Mouse (Mus musculus) kidney, postnatal 4 days (tissue): ENCODE measurements around the gene Iqcd.

Experiments used
- DNase-seq, 2 experiments: peaks; one replicate each; pipeline ENCODE4 v3.0.0; 2021; ENCODE audit warnings: mixed read lengths in 2 of 2

The Iqcd gene

DNA sequence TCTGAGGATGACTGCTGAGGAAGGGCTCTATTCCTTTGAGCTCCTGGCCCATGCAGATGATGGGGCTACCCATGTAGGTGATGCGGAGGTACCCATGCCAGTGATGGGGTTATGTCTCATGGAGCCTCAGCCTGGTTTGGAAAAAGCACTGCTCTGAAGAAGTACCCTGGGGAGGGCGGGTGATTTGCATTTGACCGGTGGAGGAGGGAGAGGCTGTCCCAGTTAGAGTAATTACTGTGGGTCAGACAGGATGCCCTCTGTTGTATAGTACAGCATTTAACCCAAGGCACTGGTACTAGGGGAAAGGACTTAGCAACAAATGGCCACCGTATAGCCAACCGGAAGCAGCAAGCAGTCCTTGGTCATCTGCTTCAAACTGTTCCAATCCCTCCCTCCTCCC, 46.0 kb downstream of the Iqcd start:
- DNase-seq, result no peak

DNA sequence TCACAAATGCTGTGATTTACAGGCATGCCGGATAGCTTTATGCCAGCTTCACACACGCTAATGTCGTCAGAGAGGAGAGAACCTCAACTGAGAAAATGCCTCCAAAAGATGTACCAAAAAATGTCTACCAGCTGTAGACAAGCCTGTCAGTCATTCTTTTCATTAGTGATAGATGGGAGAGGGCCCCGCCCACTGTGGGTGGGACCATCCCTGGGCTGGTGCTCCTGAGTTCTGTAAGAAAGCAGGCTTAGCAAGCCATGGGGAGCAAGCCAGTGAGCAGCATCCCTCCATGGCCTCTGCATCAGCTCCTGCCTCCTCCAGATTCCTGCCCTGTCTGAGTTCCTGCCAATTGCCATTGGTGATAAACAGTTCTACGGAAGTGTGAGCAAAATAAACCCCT, 46.8 kb downstream of the Iqcd start:
- DNase-seq, result no peak

DNA sequence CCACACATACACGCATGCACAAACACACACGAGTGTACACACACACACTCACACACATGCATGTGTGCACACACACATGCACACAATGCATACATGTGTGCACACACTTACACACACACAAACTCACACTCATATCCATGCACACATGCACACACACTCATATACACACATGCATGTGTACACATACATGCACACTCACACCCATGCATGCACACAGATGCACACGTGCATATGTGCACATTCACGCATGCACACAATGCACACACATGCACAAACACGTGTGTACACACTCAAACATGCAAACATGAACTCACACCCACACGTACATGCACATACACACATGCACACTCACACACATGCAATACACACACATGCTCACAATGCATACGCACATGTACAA, 51.3 kb downstream of the Iqcd start:
- DNase-seq, result no peak

DNA sequence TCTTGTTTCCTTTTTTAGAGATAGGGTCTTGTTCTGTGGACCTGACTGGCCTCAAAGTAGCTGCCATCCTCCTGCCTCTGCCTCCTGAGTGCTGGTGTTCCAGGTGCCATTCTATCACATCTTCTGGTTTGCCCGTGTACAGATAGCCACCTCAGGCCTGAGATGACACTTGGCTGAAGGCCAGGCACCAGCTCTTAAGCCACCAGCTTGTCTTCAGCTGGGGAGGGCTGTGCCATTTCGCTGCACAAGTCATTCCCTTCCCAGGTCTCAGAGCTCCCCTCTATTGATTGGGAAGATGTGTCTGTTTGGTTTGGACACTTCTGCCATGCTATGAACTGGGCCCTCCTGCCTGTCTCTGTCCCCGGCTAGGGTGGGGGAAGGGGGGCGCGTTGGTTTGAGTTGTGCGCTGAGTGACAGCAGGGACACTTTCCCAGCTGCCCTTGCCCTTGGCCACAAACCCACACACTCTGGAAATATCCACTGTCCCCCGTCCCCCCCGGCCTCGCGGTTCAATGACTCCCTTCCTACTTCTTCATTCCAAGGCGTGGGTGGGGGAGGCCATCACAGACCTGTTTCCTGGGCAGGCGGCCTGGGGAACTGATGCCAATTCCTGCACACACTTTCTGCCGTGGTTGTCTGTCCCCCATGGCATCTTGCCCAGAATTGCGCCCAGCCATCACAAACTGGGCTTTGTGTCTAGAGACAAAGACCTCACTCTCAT, 54.7 kb downstream of the Iqcd start:
- peak; percentile 42 to 59 for DNase-seq

DNA sequence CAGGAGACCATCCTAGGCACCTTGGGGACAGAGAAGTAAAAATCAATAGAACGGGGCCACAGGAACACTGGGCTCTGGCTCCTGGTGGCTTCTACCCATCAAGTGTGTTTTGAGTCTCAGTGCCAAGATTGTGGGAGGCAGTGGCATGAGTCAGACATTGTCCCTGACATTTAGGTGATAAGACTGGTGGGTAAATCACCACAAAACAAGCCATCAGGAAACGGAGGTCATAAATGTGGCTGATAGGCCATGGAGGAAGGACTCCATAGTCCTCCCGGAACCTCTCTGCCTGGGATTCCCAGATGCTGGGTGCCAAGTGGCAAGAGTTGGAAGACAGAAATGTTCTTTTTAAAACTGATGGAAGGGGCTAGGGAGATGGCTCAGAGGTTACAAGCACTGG, 55.4 kb downstream of the Iqcd start:
- no peak for DNase-seq

DNA sequence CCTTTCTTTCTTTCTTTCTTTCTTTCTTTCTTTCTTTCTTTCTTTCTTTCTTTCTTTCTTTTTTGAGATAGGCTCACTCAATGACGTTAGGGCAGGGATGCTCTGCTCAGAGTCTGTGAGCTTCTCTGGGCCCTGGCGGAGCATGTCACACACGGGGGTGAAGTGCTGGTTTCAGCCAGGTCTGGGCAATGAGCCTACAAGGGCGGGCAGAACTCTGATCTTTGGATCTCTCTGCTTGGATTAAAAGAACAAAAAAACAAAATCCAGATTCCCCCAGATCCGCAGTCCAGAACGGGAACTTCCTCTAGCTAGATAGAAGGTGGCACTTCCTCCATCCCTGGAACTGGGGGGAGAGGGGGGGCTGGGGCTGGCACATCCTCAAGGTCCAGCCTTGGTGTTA, 57.0 kb downstream of the Iqcd start:
- DNase-seq, result no peak

DNA sequence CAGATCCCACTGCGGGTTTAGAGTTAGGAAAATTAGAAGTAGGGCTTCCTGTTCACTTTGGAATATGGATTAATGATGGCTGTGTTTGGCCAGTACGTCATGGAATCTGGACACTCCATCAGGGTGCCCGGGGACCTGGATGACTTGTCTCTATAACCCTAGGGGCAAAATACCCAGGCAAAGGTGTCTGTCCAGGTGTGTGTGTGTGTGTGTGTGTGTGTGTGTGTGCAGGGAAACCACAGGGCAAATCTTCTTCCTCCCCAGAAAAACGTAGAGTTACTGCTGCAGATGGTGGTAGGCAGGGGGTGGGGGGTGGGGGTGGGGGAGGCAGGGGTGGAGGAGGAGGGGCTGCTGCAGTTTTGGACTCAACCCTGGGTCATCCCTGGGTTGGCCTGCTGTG, 58.5 kb downstream of the Iqcd start:
- no peak for DNase-seq

DNA sequence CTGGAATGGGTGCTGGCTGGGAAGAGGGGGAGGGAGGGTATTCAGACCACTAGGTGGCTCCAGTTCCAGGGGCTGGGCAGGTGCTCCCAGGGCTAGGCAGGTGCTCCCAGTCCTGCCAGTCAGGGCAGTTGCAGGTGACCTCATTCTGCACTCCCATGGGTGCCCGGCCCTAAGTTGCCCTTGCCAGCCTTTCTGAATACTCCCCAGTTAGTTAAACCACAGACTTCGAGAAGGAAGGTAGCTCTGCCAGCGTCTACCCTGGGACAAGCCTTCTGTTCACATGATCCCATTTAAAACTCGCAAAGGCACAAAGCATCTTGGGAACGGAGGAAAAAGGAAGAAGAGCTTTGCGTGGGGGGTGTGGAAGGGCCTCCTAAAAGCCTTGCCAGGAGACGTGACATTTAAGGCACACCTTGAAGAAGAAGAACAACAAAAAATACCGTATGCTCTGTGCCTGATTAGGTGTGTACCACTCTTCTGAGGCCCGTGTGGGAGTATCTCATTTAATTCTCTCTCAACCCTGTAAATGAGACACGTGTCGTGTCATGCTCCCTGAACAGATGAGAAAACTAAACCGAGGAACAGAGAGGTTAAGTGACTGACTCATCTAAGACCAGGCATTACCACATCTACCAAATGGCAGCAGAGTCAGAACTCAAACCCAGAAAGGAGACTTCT, 59.1 kb downstream of the Iqcd start:
- DNase-seq, result no peak

DNA sequence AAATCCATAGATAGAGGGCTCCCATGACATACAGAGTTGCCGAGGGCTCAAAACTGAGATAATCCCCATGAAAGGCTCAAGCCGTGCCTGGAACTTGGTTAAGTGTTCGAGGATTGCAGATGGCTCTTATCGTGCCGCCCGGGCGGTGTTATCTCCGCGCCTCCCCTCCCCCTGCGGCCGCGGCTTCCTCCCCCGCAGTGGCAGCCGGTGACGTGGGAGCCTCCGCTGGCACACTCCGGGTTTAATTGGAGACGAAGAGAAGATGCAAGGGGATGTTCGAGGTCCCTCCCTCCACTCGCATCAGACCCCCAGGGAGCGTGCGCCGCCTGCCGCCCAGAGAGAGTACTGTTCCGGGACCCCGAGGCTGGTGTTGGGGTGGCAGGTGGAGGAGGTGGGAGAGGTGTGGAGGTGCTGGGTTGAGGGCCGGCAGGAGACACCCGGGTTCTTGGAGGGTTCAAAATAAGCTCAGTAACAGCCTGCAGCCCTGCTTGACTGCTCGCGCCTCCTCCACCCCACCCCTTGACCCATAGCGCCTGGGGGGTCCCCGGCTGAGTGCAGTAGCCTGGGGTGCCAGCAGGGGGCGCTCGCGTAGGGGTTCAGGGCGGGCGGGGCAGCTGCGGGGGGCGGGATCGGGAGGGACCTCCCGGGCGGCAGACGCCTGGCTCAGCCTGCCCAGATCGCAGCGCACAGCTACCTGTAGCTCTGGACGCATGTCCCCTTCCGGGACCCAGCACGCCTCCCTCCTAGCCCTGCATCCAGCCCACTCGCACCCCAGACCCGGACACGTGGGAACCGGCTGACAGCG, 60.0 kb downstream of the Iqcd start, which contains the start of gene Rasal1:
Rasal1 (plus strand) TSS at position 244 of the 805 bp plus-strand sequence.
- DNase-seq, result peak; percentile 66 to 76

DNA sequence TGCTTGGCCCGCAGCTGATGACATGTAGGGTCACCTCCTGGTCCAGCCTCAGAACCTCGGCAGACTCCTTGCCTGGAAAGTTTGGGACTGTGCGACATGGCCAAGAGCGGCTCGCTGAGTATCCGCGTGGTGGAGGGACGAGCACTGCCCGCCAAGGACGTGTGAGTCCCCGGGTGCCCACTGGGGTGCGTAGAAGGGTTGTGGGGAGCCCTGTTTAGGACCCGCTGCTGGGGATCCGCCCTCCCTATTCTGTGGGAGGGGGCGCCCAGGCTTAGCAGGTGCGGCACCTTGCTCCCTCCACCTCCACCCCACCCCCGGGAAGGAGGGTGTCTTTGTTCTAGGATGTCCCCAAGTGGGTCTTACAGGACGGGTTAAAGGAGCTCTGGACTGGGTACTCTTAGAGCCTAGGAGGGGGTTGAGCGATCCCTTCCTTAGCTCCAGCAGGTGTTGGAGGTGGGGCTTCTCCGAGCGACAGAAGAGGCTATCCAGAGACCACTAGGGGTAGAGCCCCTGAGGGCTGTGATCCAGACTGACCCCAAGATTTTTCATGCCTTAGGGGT, 60.6 kb downstream of the Iqcd start:
- DNase-seq, result no peak

DNA sequence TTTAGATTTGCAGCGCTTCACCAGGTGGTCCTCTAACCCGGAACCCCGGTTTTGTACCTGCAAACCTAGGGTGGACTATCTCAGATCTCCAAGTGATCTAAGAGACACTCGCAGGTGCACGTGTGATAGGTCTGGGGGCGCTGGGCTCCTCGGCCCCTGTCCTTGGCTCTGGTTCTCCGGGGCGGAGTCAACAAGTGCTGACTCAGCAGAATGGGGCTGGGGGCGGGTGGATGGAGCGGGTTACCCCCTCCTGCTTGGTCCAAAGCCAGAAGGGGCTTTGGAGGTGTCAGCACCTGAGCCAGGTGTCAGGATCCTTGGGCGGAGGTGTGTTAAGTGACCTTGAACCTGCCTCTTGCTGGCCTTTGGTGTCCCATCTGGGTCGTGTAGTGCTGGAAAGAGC, 61.1 kb downstream of the Iqcd start:
- no peak for DNase-seq

DNA sequence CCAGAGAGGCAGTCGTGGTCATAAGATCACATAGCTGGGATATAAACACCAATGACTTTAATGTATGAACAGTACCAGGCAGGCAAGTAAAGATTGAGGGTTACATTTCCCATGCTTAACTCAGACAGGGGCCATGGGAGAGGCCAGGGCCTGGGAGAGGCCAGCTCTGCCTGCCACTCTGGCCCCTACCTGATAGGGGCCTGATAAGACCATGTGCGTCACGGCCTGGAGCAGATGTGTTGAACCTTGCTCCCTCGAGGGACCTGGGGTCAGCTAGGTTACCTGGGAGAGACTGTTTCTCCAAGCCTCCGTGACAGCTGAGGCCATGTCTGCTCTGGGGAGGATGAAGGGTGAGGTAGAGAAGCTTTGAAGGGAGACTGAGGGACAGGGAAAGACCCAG, 62.4 kb downstream of the Iqcd start:
- no peak for DNase-seq

DNA sequence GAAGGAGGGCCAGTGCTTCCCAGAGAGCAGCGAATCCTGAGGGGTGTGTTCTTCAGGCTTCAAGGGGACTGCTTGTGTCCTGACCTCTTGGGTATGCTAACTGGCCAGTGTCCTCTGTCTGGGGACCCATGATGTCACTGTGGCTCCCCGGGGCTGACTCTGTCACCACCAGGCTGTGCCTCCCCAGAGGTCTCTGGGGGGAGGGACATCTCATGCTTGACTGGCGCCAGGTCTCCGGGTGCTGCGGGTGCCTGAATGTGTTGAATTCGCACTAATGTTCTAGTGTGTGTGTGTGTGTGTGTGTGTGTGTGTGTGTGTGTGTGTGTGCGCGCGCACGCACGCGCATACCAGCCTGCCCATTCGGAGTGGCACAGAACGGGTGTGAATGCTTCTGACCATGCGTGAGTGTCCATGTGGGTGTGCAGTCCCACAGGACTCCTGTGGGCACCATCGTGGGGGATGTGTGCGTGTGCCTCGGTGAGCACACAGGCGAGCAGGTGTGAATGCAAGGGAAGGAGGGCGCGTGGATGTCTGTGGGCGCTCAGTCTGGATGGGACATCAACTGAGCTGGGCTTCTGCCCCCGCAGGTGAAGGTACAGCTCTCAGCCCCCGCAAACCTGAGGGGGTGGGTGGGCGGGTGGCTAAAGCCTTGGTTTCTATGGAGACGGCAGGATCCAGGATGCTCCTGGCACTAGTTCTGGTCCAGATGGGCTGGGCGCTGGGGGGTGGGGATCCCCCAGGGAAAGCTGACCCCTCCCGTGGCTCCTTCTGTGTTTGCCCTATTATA, 64.3 kb downstream of the Iqcd start:
- DNase-seq, result no peak

DNA sequence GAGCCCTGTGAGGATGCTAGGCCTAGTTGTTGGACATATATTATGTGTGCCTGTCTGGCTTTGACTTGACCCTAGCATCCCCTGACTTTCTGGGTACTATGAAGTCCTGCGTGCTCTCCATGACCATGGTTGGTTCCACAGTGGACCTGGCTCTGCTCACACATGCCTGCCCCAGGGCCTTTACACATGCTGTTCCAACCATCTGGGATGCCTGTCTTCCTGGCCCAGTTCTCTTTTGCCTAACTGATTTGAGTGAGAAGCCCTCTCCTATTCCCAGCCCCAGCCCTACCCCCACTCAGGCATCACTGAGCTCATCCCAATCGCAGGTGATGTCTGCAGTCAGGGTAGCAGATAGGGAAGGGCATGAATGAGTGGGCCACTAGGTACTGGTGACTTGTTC, 65.1 kb downstream of the Iqcd start:
- no peak for DNase-seq

DNA sequence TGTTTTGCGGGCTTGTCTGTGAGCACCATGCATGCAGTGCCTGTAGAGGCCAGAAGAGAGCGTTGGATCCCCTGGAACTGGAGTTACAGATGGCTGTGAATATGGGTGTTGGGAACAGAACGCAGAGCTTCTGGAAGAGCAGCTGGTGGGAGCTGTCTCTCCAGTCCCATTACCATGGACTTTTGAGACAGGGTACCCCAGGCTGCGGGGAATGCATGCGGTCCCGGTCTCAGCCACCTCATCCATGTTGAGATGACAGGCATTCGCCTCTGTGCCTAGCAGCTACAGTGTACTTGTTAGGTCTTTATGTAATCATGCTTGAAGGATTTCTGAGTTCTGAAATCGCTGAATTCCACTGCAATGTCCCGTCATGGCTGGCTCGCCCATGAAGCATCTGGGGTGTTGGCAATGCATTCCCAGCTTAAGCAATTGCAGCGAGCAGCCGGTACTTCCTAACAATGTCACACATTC, 67.5 kb downstream of the Iqcd start:
- DNase-seq, result no peak
